Mouse (Mus musculus): Measurements from ENCODE around the gene Rpl36a.

The Rpl36a gene

GRCm38 (mm10) chrX:134600659-134601379 is 15.4 kb downstream of the Rpl36a start, which contains the start of the genes Gla and Hnrnph2:
Gla (minus strand) TSS chrX:134601125.
Hnrnph2 (plus strand) TSS chrX:134601179.
- DNase-seq (ENCODE audit: low read depth), result peak; percentile 94

- no peak for DNase-seq (ENCODE audit: low read depth)
Measured at GRCm38 (mm10) chrX:134601380-134602120, 16.1 kb downstream of the Rpl36a start.

DNA sequence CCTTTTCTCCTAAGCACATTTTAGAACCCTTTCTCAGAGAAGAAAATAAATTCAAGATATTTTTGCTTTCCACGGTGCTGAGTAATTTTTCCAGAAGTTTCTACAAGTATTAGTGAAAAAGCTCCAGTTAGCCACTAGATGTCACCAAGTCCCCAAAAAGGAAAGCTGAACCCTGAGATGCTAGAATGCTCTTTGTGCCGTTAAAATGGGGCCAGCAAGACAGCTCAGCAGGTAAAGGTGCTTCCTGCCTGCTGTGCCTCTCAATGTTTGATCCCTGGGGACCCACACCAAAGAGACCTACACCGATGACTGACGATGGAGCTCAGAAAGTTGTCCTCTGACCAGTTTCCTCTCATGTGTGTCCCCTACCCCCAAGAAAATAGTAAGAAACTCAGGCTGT is 24.0 kb downstream of the Rpl36a start:
- DNase-seq (ENCODE audit: low read depth), result no peak

GRCm38 (mm10) chrX:134610984-134611383 is 25.5 kb downstream of the Rpl36a start:
- no peak for DNase-seq (ENCODE audit: low read depth)

DNA sequence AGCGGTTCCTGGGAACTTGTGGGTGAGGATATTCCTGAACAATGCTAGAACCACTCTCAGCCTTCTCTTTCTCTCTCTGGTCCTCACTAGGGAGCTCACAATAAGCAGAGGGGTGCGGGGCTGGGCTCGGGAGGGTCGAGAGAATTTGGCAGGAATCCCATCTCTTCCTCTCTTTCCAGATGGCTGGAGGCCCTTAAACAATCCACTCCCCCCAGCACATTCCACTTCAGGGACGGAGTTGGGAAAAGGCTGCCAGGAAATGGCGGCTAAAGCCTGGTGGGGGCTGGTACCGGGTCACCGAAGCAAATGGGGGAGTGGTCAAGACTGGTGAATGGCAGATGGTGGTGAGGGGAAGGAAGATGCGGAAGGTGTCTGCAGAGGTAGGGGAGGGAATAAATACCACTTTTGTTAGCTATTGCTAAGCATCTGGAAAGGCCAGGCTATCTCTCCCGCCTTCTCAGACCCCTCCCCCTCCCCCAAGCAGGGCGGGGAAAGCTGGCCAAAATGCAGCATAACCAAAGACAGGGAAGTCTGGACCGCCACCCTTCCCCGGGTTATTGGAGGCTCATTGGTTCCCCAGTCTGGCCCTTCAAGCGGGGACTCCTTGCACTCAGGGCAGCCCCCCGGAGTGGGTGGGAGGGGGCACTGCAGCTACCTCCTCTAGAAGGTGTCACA is 27.0 kb downstream of the Rpl36a start:
- no peak for DNase-seq (ENCODE audit: low read depth)

DNA sequence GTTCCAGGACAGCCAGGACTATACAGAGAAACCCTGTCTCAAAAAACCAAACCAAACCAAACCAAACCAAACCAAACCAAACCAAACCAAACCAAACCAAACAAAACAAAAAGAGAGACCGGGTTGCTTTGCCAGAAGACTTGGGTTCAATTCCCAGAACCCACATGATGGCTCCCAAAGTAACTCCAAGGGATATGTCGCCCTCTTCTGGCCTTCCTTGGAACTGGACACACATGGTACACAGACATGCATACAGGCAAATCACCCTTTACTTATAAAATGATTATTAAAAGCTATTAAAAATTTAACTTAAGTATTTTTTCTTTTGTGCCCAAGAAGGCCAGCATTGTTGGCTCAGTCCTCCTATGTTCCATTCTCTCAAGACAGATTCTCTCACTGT is 28.9 kb downstream of the Rpl36a start:
- no peak for DNase-seq (ENCODE audit: low read depth)

- DNase-seq (ENCODE audit: low read depth), result no peak
Measured at GRCm38 (mm10) chrX:134619695-134620094, 34.2 kb downstream of the Rpl36a start.

DNA sequence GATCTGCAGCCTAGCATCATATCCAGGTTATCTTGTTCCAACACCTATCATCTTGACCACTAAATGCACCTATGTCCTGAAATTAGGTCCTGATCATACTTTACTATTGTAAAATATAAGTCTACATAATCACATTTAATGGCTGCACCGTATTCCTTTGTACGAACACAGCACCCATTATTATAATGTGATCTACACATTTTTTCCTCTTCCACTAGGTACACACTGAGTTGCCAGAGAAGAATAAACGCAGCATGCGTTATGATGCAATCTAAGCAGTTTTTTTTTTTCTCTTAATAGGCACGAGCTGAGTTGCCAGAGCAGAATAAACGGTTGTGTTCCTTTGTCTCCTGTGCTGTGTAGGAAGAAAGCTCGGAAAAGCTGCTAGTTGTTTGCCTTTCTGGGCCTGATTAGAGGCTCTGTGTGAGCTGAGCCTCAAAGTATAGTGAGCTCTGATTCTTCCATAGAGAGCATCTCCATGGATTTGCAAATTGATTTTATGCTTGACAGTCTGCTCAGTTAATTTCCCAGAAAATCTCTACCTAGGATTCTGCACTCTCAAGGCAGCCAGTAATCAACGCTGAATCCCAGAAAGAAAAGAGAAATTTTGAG is 34.9 kb downstream of the Rpl36a start:
- DNase-seq (ENCODE audit: low read depth), result no peak

DNA sequence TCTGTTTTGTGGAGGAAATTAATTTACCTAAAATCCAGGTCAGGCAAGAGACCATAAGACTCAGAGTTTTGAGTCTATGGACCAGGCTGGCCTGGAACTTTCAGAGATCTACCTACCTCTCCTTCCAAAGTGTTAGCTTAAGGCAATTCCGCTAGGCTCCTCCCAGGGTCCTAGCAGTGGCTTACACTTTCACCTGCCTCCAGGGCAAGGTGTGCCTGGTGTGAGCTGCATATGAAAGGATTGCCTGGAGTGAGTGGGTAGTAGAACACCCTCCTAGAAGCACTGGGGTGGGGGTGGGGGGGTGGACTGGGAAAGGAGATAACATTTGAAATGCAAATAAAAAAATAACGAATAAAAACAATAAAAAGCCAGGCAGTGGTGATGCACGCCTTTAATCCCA is 36.2 kb downstream of the Rpl36a start:
- DNase-seq (ENCODE audit: low read depth), result no peak

DNA sequence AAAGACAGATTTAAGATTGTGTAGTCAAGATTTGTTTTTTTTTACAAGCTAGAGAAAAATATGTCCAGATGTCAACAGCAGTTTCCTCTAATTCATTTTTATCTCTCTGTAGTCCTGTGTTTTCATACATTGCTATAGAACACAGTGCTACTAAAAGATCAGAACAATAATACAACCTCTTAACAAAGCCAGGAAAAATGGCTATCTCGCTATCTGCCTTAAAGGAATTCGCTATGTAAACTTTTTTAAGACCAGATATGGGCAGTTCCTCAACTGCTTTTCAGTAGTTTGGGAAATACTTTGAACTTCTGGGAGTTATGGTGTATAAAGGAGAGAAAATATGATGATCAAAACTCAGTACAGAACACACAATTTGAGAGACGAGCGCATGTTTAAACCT is 37.9 kb downstream of the Rpl36a start:
- DNase-seq (ENCODE audit: low read depth), result no peak

DNA sequence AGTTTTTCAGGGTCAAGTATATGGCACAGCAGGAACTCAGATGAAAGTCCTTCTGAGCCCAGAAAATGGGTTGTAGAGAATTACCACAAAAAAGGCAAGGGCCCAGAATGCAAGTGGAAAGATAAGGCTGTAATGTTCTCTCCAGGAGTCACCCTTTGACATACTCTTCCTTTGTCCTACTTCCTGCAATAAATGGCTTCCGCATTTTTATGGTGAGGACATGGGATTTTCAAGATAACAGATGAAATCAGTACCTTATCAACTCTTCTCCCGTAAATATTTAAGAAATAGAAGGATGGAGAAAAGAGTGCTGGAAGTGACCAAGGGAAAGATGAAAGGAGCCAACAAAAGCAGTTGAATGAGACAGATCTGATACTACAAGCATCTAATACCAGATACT is 42.7 kb downstream of the Rpl36a start:
- DNase-seq (ENCODE audit: low read depth), result no peak

GRCm38 (mm10) chrX:134632710-134633109 is 47.3 kb downstream of the Rpl36a start:
- DNase-seq (ENCODE audit: low read depth), result no peak

DNA sequence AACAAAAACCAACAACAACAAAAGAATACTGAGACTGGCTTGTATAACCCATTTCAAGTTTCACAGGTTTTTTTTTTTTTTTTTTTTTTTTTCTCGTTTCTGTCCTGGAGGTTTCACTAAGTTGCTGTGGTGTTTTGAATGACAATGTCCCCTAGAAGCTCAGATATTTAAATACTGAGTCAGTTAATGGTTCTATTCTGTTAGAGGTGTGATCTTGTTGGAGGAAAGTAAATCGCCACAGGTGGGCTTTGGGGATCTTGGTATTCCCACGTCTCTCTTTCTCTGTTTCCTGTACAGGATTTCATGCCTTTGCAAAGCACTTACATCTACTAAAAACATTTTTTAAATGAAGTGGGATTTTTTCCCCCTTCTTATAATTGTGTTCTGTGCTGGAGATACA is 49.7 kb downstream of the Rpl36a start:
- DNase-seq (ENCODE audit: low read depth), result no peak

DNA sequence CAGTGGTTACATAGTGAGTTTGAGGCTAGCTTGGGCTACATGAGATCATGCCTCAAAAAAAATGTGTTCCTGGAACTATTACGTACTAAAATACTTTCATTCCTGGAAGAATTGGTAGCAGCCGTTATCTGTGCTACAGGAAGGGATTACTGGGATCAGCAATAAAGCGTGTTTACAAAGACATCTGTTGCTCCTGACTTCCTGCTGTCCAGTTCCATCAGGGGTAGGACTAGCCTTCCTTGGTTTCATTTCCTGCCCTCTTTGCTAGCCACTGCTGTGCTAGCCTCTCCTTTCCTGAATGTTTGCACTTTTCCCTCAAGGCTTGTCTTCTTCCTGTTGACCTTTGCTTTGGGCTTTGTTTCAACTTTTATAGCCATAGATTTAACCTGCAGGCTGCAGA is 50.4 kb downstream of the Rpl36a start:
- no peak for DNase-seq (ENCODE audit: low read depth)
